Mouse (Mus musculus) liver, embryonic 15.5 days (tissue): ENCODE measurements around the gene Ngly1. TPM values are rescaled to one million over a fixed set of nuclear protein-coding genes. Genes with fewer than 3 reads are reported as not detected.

Experiments
- ATAC-seq: fragments of 200-750 bp; cut with Nextera tagmentation; 2 replicates; pipeline ENCODE4 v1.8.0; 2017; ENCODE audit warnings: moderate number of reproducible peaks, mild to moderate bottlenecking, moderate library complexity; ENCODE audit not compliant: insufficient read depth
- H3K27ac ChIP-seq: fragments of 300-500 bp; sonication (generic); replicated peaks from 2 replicates; pipeline ENCODE4 v1.5.1; 2015; ENCODE audit warnings: mild to moderate bottlenecking, inconsistent platforms
- H3K27me3 ChIP-seq: fragments of 300-500 bp; sonication (generic); 2 replicates; pipeline ENCODE4 v1.6.1; 2015; ENCODE audit warnings: mild to moderate bottlenecking, inconsistent platforms
- H3K36me3 ChIP-seq: fragments of 300-500 bp; sonication (generic); replicated peaks from 2 replicates; pipeline ENCODE4 v1.6.1; 2015; ENCODE audit warnings: moderate library complexity, mild to moderate bottlenecking, inconsistent platforms
- H3K4me1 ChIP-seq: fragments of 300-500 bp; sonication (generic); replicated peaks from 2 replicates; pipeline ENCODE4 v1.6.1; 2015; ENCODE audit warnings: inconsistent platforms
- H3K4me2 ChIP-seq: fragments of 300-500 bp; sonication (generic); 2 replicates; pipeline ENCODE4 v1.6.1; 2015; ENCODE audit warnings: moderate library complexity, mild to moderate bottlenecking, inconsistent platforms
- H3K4me3 ChIP-seq: fragments of 300-500 bp; sonication (generic); replicated peaks from 2 replicates; pipeline ENCODE4 v1.5.1; 2015; ENCODE audit warnings: mild to moderate bottlenecking, inconsistent platforms
- H3K9ac ChIP-seq: fragments of 300-500 bp; sonication (generic); 2 replicates; pipeline ENCODE4 v1.6.1; 2015; ENCODE audit warnings: moderate library complexity, mild to moderate bottlenecking, inconsistent platforms
- H3K9me3 ChIP-seq: fragments of 300-500 bp; sonication (generic); replicated peaks from 2 replicates; pipeline ENCODE4 v1.6.1; 2016; ENCODE audit warnings: inconsistent platforms
- WGBS: fragments of 180-500 bp; shearing (Covaris S2); methylation state at CpG from one replicate; pipeline ENCODE4 v1.1.7; 2015; ENCODE audit warnings: mixed read lengths; ENCODE audit not compliant: insufficient replicate concordance; 5-methylcytosine and 5-hydroxymethylcytosine counted together
- polyA plus RNA-seq: library from polyadenylated mRNA; unstranded; fragments of >200 nt; fragmentation: Nextera tagmentation; extraction: Ambion mirVana; gene quantifications from 2 replicates; pipeline ENCODE4 v1.2.1, GENCODE M21; 2015

The Ngly1 gene
- polyA plus RNA-seq, 1 experiment from 2014 or later: 18.7 TPM

GRCm38 (mm10) chr14:16334260-16334659 is 85.2 kb downstream of the Ngly1 start:
- no peaks in the 10 kb centered on the region for H3K27me3 ChIP-seq
- H3K4me1 ChIP-seq: peaks cover 12% of the 10 kb centered on the region
- no peaks in the 10 kb centered on the region for H3K36me3 ChIP-seq
- WGBS: 73% methylated on average over 3 of the region's 3 CpGs
- no peaks in the 10 kb centered on the region for H3K9me3 ChIP-seq
- H3K4me2 ChIP-seq: no peak overlapping the region
- ATAC-seq: no peak
- H3K9ac ChIP-seq: no peak overlapping the region
- no peak overlapping the region for H3K4me3 ChIP-seq
- no peak overlapping the region for H3K27ac ChIP-seq

GRCm38 (mm10) chr14:16335835-16336417 is 86.8 kb downstream of the Ngly1 start:
- no peak overlapping the region for H3K9ac ChIP-seq
- ATAC-seq: peak; percentile 70
- H3K4me3 ChIP-seq: no peak overlapping the region
- no peaks in the 10 kb centered on the region for H3K36me3 ChIP-seq
- H3K4me1 ChIP-seq: peaks cover 12% of the 10 kb centered on the region
- H3K4me2 ChIP-seq: no peak overlapping the region
- peak overlapping the region; percentile 29; the same call in 1 of the 2 replicates for H3K27ac ChIP-seq
- H3K9me3 ChIP-seq: no peaks in the 10 kb centered on the region
- WGBS: 28% methylated on average over 3 of the region's 3 CpGs
- no peaks in the 10 kb centered on the region for H3K27me3 ChIP-seq

- H3K9ac ChIP-seq: no peak overlapping the region
- no peaks in the 10 kb centered on the region for H3K9me3 ChIP-seq
- no peak for ATAC-seq
- no peaks in the 10 kb centered on the region for H3K36me3 ChIP-seq
- WGBS: 72% methylated on average over 9 of the region's 9 CpGs
- H3K4me2 ChIP-seq: no peak overlapping the region
- no peaks in the 10 kb centered on the region for H3K27me3 ChIP-seq
- H3K4me1 ChIP-seq: no peaks in the 10 kb centered on the region
- H3K4me3 ChIP-seq: no peak overlapping the region
- H3K27ac ChIP-seq: no peak overlapping the region
Measured at GRCm38 (mm10) chr14:16347505-16347904, 98.4 kb downstream of the Ngly1 start.

GRCm38 (mm10) chr14:16359704-16360103 is 110.6 kb downstream of the Ngly1 start:
- Histone ChIP-seq H3K27ac (no peak overlapping the region), H3K36me3 (no peaks in the 10 kb centered on the region), H3K9ac (no peak overlapping the region), H3K27me3 (no peaks in the 10 kb centered on the region), H3K4me1 (peaks cover 25% of the 10 kb centered on the region), H3K4me3 (no peak overlapping the region), H3K9me3 (no peaks in the 10 kb centered on the region), H3K4me2 (peak overlapping the region; percentile 41)
- 9% methylated on average over 1 of the region's 1 CpGs for WGBS
- ATAC-seq: peak; percentile 71

Other genes with a start within 250 kb of the Ngly1 start
- gene Oxsm, start 528 bp downstream of the Ngly1 start, polyA plus RNA-seq: 1.9 and 2.0 TPM in 2 replicates
- gene Top2b, start 115.9 kb downstream of the Ngly1 start, polyA plus RNA-seq: 13.2 and 14.1 TPM in 2 replicates